Comparison of ENCODE assay signal across 8 mouse cellular contexts in the genomic region with DNA sequence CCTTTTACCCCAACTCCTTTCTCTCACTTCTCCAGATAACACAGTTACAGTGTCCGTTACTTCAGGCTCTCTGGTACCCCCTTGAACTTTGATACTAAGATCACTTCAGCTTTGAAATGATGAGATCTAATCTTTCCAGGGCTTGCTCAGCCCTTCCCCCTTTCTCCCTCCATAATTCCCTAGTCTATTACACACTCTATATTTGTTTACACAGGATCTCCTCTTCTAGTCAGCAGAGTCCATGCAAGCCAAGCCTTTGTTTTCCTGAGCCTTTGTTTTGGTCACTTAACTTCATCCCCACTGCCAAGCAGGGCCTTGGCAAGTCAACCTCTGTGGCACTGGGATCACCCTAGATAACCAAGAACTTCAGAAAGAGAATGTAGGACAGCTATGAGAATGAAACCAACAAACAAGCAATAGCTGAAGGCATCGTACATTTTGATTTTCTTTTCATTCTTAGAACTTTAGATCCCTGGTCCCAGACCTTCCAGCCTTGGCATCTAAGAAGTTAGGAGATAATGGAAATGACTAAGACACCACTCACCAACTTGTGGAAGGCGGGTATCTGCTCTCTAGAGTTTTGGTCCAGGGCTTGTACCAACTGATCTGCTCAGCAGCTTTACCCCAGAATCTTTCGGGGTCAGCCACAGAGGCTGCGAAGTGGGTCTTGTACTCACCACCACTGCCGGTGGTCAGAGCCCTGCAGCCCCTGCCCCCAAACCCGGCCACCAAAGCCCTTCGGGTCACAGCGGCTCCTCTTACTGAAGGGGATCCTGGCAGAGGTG. TPM values are rescaled to one million over a fixed set of nuclear protein-coding genes. Genes with fewer than 3 reads are reported as not detected.
DNase-seq lines count a peak whose midpoint lies in the region; ATAC-seq and TF ChIP-seq lines count a peak whose summit lies in the region.

No protein-coding gene starts in this region.

- no peaks in the 10 kb centered on the region for H3K27me3 ChIP-seq in C2C12 (ENCODE audit: control insufficient read depth, insufficient read depth, insufficient read length)
- no peaks in the 10 kb centered on the region for H3K27me3 ChIP-seq in heart, embryonic 12.5 days (replicated peaks)
- H3K27me3 ChIP-seq in liver, embryonic 14.5 days (ENCODE audit: control insufficient read depth, insufficient read depth, low read length) = no peaks in the 10 kb centered on the region

- peak overlapping the region; percentile 67 for H3K9ac ChIP-seq in heart, embryonic 12.5 days
- no peak overlapping the region for H3K9ac ChIP-seq in liver, embryonic 14.5 days (replicated peaks)

- TF ChIP-seq EP300 in liver, embryonic 14.5 days (IDR thresholded peaks at IDR 0.05; ENCODE audit: low read depth) = no peak

- no peaks in the 10 kb centered on the region for H3K4me1 ChIP-seq in heart, embryonic 12.5 days (replicated peaks)
- no peaks in the 10 kb centered on the region for H3K4me1 ChIP-seq in liver, embryonic 14.5 days (replicated peaks; ENCODE audit: control insufficient read depth in 2 of 2, insufficient read depth in 2 of 2, low read length in 1 of 2)

- no peaks in the 10 kb centered on the region for H3K9me3 ChIP-seq in heart, embryonic 12.5 days (replicated peaks)
- no peaks in the 10 kb centered on the region for H3K9me3 ChIP-seq in liver, embryonic 14.5 days (ENCODE audit: control insufficient read depth, low read length)

- ATAC-seq in heart, embryonic 12.5 days (ENCODE audit: insufficient number of reproducible peaks, low FRiP score) = peak; percentile 22; the same call in 1 of the 2 replicates
- no peak for ATAC-seq in liver, embryonic 14.5 days (ENCODE audit: insufficient read depth)

- peak; percentile 18 for DNase-seq in embryo, embryonic 10.5 days (ENCODE audit: low spot score)
- DNase-seq in embryo, embryonic 10 days (ENCODE audit: low spot score) = no peak
- DNase-seq in liver, embryonic 14.5 days (ENCODE audit: low read depth in 3 of 3, low spot score in 3 of 3) = no peak
- no peak for DNase-seq in layer of hippocampus, postnatal 36 days
- no peak for DNase-seq in gastrocnemius, postnatal 4 days (ENCODE audit: low spot score in 2 of 2)
- DNase-seq in frontal cortex, adult 2 months (ENCODE audit: extremely low spot score in 1 of 2, low spot score in 1 of 2) = no peak

- no peaks in the 10 kb centered on the region for H3K79me2 ChIP-seq in C2C12 (ENCODE audit: control insufficient read depth, insufficient read depth)

- WGBS in heart, embryonic 12.5 days = 9% methylated on average over 9 of the region's 9 CpGs
- WGBS in liver, embryonic 14.5 days (ENCODE audit: insufficient replicate concordance) = 8% methylated on average over 9 of the region's 9 CpGs

- TF ChIP-seq CTCF in C2C12 (IDR thresholded peaks at IDR 0.05; ENCODE audit: control insufficient read depth, insufficient read depth, insufficient read length) = no peak
- TF ChIP-seq CTCF in liver, embryonic 14.5 days (IDR thresholded peaks at IDR 0.05; ENCODE audit: low read depth) = no peak

- H3K4me3 ChIP-seq in C2C12 (ENCODE audit: insufficient read depth, poor library complexity, severe bottlenecking) = no peak overlapping the region
- peak overlapping the region; percentile 58 for H3K4me3 ChIP-seq in heart, embryonic 12.5 days
- H3K4me3 ChIP-seq in liver, embryonic 14.5 days (ENCODE audit: insufficient read depth in 1 of 2, low read depth in 2 of 2, low read length in 2 of 2) = peak overlapping the region; percentile 32 to 35

- H3K79me3 ChIP-seq in C2C12 (ENCODE audit: low read depth) = no peaks in the 10 kb centered on the region

- peak overlapping the region; percentile 43 for H3ac ChIP-seq in C2C12 (ENCODE audit: control insufficient read depth, insufficient read length, low read depth)

- H3K36me3 ChIP-seq in C2C12 (ENCODE audit: control insufficient read depth, insufficient read depth) = no peaks in the 10 kb centered on the region
- H3K36me3 ChIP-seq in heart, embryonic 12.5 days = no peaks in the 10 kb centered on the region
- H3K36me3 ChIP-seq in liver, embryonic 14.5 days (replicated peaks; ENCODE audit: control insufficient read depth, insufficient read depth, low read depth) = no peaks in the 10 kb centered on the region

- peak overlapping the region; percentile 78 for H3K4me2 ChIP-seq in heart, embryonic 12.5 days
- H3K4me2 ChIP-seq in liver, embryonic 14.5 days (ENCODE audit: low read depth) = peak overlapping the region; percentile 18

- 0 out of 2 replicates have a peak overlapping the region, but pooled peaks have one; percentile 2 for H3K27ac ChIP-seq in heart, embryonic 12.5 days (ENCODE audit: poor library complexity, severe bottlenecking)
- no peak overlapping the region for H3K27ac ChIP-seq in liver, embryonic 14.5 days

TF ChIP-seq in C2C12, 6 proteins besides CTCF, POLR2A, EP300 and RAD21:
- no peak for TF ChIP-seq CEBPB (IDR thresholded peaks at IDR 0.05; ENCODE audit: low read depth)

RNA-seq across cellular contexts. Expression of a gene that starts 0.5 kb away (rescaled TPM):
- 0.08 TPM for polyA plus RNA-seq in C2C12 (2012; fragmentation: generic; extraction: Trizol)
- polyA plus RNA-seq in heart, embryonic 12.5 days (2016; fragmentation: Nextera tagmentation; extraction: Ambion mirVana) = 1.7 TPM in 2 replicates
- 0.14 and 0.28 TPM in 2 replicates for polyA plus RNA-seq in liver, embryonic 14.5 days (2012; rRNA removed)
- polyA plus RNA-seq in liver, embryonic 14.5 days (2014; fragmentation: Nextera tagmentation; extraction: Ambion mirVana) = 0.17 and 0.56 TPM in 2 replicates
- total RNA-seq in layer of hippocampus, postnatal 36 days (2021) = 1 to 10 TPM in 1 of 2 experiments, under 1 TPM in 1; 0.47 to 1.3 TPM
- total RNA-seq in gastrocnemius, postnatal 4 days (2021) = 1 to 10 TPM; 4.8 to 5.2 TPM
- polyA plus RNA-seq in frontal cortex, adult 2 months (2012; rRNA removed) = 1.1 and 1.9 TPM in 2 replicates
